Mouse (Mus musculus) WW6 (cell line): ENCODE measurements at regions not wholly inside any gene's neighbourhood (a gene's known extent, or its start where the extent isn't known, plus 50 kb on each side); places are given as distances from the start of the nearest gene placed in this dataset.

ENCODE experiments used
- DNase-seq: peaks from one replicate; pipeline ENCODE4 v3.0.0-alpha.2; 2013; ENCODE audit warnings: low read depth, low spot score

- DNase-seq = no peak
These were observed 179.2 kb upstream of the Pabpc6 start for GRCm38 (mm10) chr17:9848559-9849357.

GRCm38 (mm10) chr17:9845451-9846075, 176.0 kb upstream of the Pabpc6 start:
- DNase-seq = no peak

GRCm38 (mm10) chr17:9841103-9841502, 171.6 kb upstream of the Pabpc6 start:
- no peak for DNase-seq

- no peak for DNase-seq
These were observed 169.7 kb upstream of the Pabpc6 start for GRCm38 (mm10) chr17:9839256-9839655.

- no peak for DNase-seq
These were observed 167.7 kb upstream of the Pabpc6 start for GRCm38 (mm10) chr17:9836995-9837842.

GRCm38 (mm10) chr17:9829895-9830294, 160.4 kb upstream of the Pabpc6 start:
- DNase-seq = no peak

- no peak for DNase-seq
These were observed 151.8 kb upstream of the Pabpc6 start for GRCm38 (mm10) chr17:9821358-9821757.

- DNase-seq = no peak
These were observed 147.5 kb upstream of the Pabpc6 start for GRCm38 (mm10) chr17:9817056-9817455.

GRCm38 (mm10) chr17:9797069-9797468, 127.6 kb upstream of the Pabpc6 start:
- no peak for DNase-seq

GRCm38 (mm10) chr17:9796225-9796988, 126.9 kb upstream of the Pabpc6 start:
- no peak for DNase-seq

- DNase-seq = no peak
These were observed 109.3 kb upstream of the Pabpc6 start for GRCm38 (mm10) chr17:9778866-9779265.

- no peak for DNase-seq
These were observed 107.6 kb upstream of the Pabpc6 start for GRCm38 (mm10) chr17:9777165-9777564.

- DNase-seq = no peak
These were observed 106.9 kb upstream of the Pabpc6 start for GRCm38 (mm10) chr17:9776286-9777016.

GRCm38 (mm10) chr17:9775668-9776151, 106.2 kb upstream of the Pabpc6 start:
- no peak for DNase-seq

GRCm38 (mm10) chr17:9774740-9775629, 105.5 kb upstream of the Pabpc6 start:
- no peak for DNase-seq

GRCm38 (mm10) chr17:9773744-9774143, 104.2 kb upstream of the Pabpc6 start:
- no peak for DNase-seq

GRCm38 (mm10) chr17:9768275-9768674, 98.8 kb upstream of the Pabpc6 start:
- no peak for DNase-seq

GRCm38 (mm10) chr17:9765680-9766250, 96.2 kb upstream of the Pabpc6 start:
- DNase-seq = no peak

GRCm38 (mm10) chr17:9764701-9765359, 95.3 kb upstream of the Pabpc6 start:
- no peak for DNase-seq
